Mouse (Mus musculus) CH12.LX (cell line): ENCODE data around the gene Zdhhc20. TPM values are rescaled to one million over a fixed set of nuclear protein-coding genes. Genes with fewer than 3 reads are reported as not detected.

Experiments used
- DNase-seq: peaks from one replicate; pipeline ENCODE4 v3.0.0-alpha.2; 2013; ENCODE audit errors: extremely low read depth
- H3K27ac ChIP-seq: 2 replicates; pipeline ENCODE4 v1.5.1; 2012; ENCODE audit warnings: low read depth, mild to moderate bottlenecking, control low read depth, moderate library complexity; ENCODE audit not compliant: insufficient read depth
- H3K27me3 ChIP-seq: replicated peaks from 2 replicates; pipeline ENCODE3; 2012; ENCODE audit warnings: inconsistent platforms
- H3K36me3 ChIP-seq, 2 experiments: replicated peaks in 1 of 2; 2 replicates each; pipeline versions ENCODE3 to v1.6.1; 2012; ENCODE audit warnings: inconsistent platforms in 1 of 2, low read length in 1 of 2, mild to moderate bottlenecking in 1 of 2, mixed read lengths in 1 of 2, moderate library complexity in 1 of 2; ENCODE audit not compliant: control insufficient read depth in 1 of 2, insufficient read depth in 1 of 2
- H3K4me1 ChIP-seq, 2 experiments: 2 replicates each; pipeline ENCODE4 v1.6.1; 2012; ENCODE audit warnings: inconsistent platforms in 1 of 2, moderate library complexity in 1 of 2; ENCODE audit not compliant: insufficient read depth in 2 of 2, control insufficient read depth in 1 of 2
- H3K4me2 ChIP-seq: 2 replicates; pipeline ENCODE4 v1.6.1; 2012; ENCODE audit warnings: low read depth, mild to moderate bottlenecking, control low read depth; ENCODE audit not compliant: poor library complexity, insufficient read depth, severe bottlenecking
- H3K4me3 ChIP-seq, 3 experiments: fragments of 150-350 bp in 1 of 3; sonication (generic) in 1 of 3; replicated peaks in 1 of 3; 2 replicates each; pipeline versions ENCODE3 to v1.5.1; 2011 to 2012; ENCODE audit warnings: low read depth in 2 of 3, low read length in 2 of 3, mild to moderate bottlenecking in 2 of 3, moderate library complexity in 2 of 3, control low read depth in 1 of 3, improper control_type of control experiment in 1 of 3, inconsistent platforms in 1 of 3, mixed read lengths in 1 of 3; ENCODE audit not compliant: poor library complexity in 1 of 3
- H3K79me2 ChIP-seq: replicated peaks from 2 replicates; pipeline ENCODE4 v1.6.1; 2012; ENCODE audit warnings: mild to moderate bottlenecking, moderate library complexity; ENCODE audit not compliant: control insufficient read depth, poor library complexity, insufficient read depth, severe bottlenecking; ENCODE audit errors: extremely low read depth
- H3K9ac ChIP-seq: 2 replicates; pipeline ENCODE4 v1.6.1; 2012; ENCODE audit warnings: low read depth, mild to moderate bottlenecking, control low read depth, moderate library complexity; ENCODE audit not compliant: insufficient read depth
- H3K9me3 ChIP-seq: replicated peaks from 2 replicates; pipeline ENCODE3; 2012; ENCODE audit warnings: low read length, inconsistent platforms, mixed read lengths
- CHD2 ChIP-seq: IDR thresholded peaks from 2 replicates; pipeline ENCODE4 v1.6.1; 2011; ENCODE audit warnings: low read length, improper control_type of control experiment
- CTCF ChIP-seq, 2 experiments: IDR thresholded peaks in 1 of 2; conservative IDR thresholded peaks in 1 of 2; 2 replicates each; pipeline ENCODE4 v1.5.1; 2011 to 2012; ENCODE audit warnings: low read depth in 2 of 2, low read length in 2 of 2, improper control_type of control experiment in 1 of 2, inconsistent platforms in 1 of 2, mild to moderate bottlenecking in 1 of 2, moderate library complexity in 1 of 2
- E2F4 ChIP-seq: IDR thresholded peaks from 2 replicates; pipeline ENCODE4 v1.6.1; 2011; ENCODE audit warnings: low read depth, low read length, improper control_type of control experiment; ENCODE audit not compliant: insufficient replicate concordance
- ELF1 ChIP-seq: IDR thresholded peaks from 2 replicates; pipeline ENCODE4 v1.6.1; 2014; ENCODE audit warnings: low read depth, mild to moderate bottlenecking, inconsistent platforms, low read length, improper control_type of control experiment
- EP300 ChIP-seq: IDR thresholded peaks from 2 replicates; pipeline ENCODE4 v1.6.1; 2011; ENCODE audit warnings: low read length, improper control_type of control experiment
- ETS1 ChIP-seq: conservative IDR thresholded peaks from 2 replicates; pipeline ENCODE4 v1.6.1; 2012; ENCODE audit warnings: low read depth, mild to moderate bottlenecking, inconsistent platforms, low read length, improper control_type of control experiment, moderate library complexity
- GABPA ChIP-seq: IDR thresholded peaks from 2 replicates; pipeline ENCODE4 v1.6.1; 2012; ENCODE audit warnings: low read depth, low read length, improper control_type of control experiment, inconsistent platforms; ENCODE audit not compliant: insufficient replicate concordance
- HCFC1 ChIP-seq: IDR thresholded peaks from 2 replicates; pipeline ENCODE4 v1.6.1; 2012; ENCODE audit warnings: low read depth, mild to moderate bottlenecking, inconsistent platforms, low read length, improper control_type of control experiment
- IRF4 ChIP-seq: IDR thresholded peaks from 2 replicates; pipeline ENCODE4 v1.6.1; 2014; ENCODE audit warnings: low read depth, mild to moderate bottlenecking, inconsistent platforms, low read length, improper control_type of control experiment
- JUN ChIP-seq: IDR thresholded peaks from 2 replicates; pipeline ENCODE4 v1.6.1; 2011; ENCODE audit warnings: low read depth, mild to moderate bottlenecking, low read length, improper control_type of control experiment, moderate library complexity; ENCODE audit not compliant: insufficient read depth
- JUND ChIP-seq: conservative IDR thresholded peaks from 2 replicates; pipeline ENCODE4 v1.6.1; 2011; ENCODE audit warnings: low read depth, low read length, improper control_type of control experiment
- KAT2A ChIP-seq: IDR thresholded peaks from 2 replicates; pipeline ENCODE4 v1.6.1; 2012; ENCODE audit warnings: low read length, improper control_type of control experiment, inconsistent platforms; ENCODE audit not compliant: insufficient replicate concordance
- MAX ChIP-seq: IDR thresholded peaks from 2 replicates; pipeline ENCODE4 v1.6.1; 2011; ENCODE audit warnings: low read length, improper control_type of control experiment
- MAZ ChIP-seq: IDR thresholded peaks from 2 replicates; pipeline ENCODE4 v1.6.1; 2012; ENCODE audit warnings: low read depth, mild to moderate bottlenecking, inconsistent platforms, low read length, improper control_type of control experiment, moderate library complexity
- MXI1 ChIP-seq: IDR thresholded peaks from 2 replicates; pipeline ENCODE4 v1.6.1; 2011; ENCODE audit warnings: mild to moderate bottlenecking, low read depth, low read length, improper control_type of control experiment
- NELFE ChIP-seq: IDR thresholded peaks from 2 replicates; pipeline ENCODE4 v1.6.1; 2011; ENCODE audit warnings: low read depth, low read length, improper control_type of control experiment
- NRF1 ChIP-seq: IDR thresholded peaks from 2 replicates; pipeline ENCODE4 v1.6.1; 2014; ENCODE audit warnings: low read depth, mild to moderate bottlenecking, inconsistent platforms, low read length, improper control_type of control experiment, moderate library complexity
- POLR2A ChIP-seq: IDR thresholded peaks from 2 replicates; pipeline ENCODE4 v1.6.1; 2011; ENCODE audit warnings: low read depth, mild to moderate bottlenecking, improper control_type of control experiment, low read length
- RAD21 ChIP-seq: IDR thresholded peaks from 2 replicates; pipeline ENCODE4 v1.6.1; 2011; ENCODE audit warnings: low read depth, mild to moderate bottlenecking, low read length, improper control_type of control experiment, moderate library complexity
- RCOR1 ChIP-seq: conservative IDR thresholded peaks from 2 replicates; pipeline ENCODE4 v1.6.1; 2012; ENCODE audit warnings: low read depth, mild to moderate bottlenecking, inconsistent platforms, low read length, improper control_type of control experiment
- SIN3A ChIP-seq: IDR thresholded peaks from 2 replicates; pipeline ENCODE4 v1.6.1; 2012; ENCODE audit warnings: low read length, improper control_type of control experiment, inconsistent platforms
- SMC3 ChIP-seq: IDR thresholded peaks from 2 replicates; pipeline ENCODE4 v1.6.1; 2011; ENCODE audit warnings: low read depth, low read length, improper control_type of control experiment
- TBP ChIP-seq: conservative IDR thresholded peaks from 2 replicates; pipeline ENCODE4 v1.6.1; 2011; ENCODE audit warnings: low read depth, low read length, improper control_type of control experiment
- TCF12 ChIP-seq: IDR thresholded peaks from 2 replicates; pipeline ENCODE4 v1.6.1; 2014; ENCODE audit warnings: low read depth, mild to moderate bottlenecking, inconsistent platforms, low read length, improper control_type of control experiment
- USF1 ChIP-seq: IDR thresholded peaks from 2 replicates; pipeline ENCODE4 v1.6.1; 2014; ENCODE audit warnings: low read depth, mild to moderate bottlenecking, inconsistent platforms, low read length, improper control_type of control experiment
- ZC3H11A ChIP-seq: IDR thresholded peaks from 2 replicates; pipeline ENCODE4 v1.6.1; 2012; ENCODE audit warnings: low read depth, mild to moderate bottlenecking, inconsistent platforms, low read length, improper control_type of control experiment
- ZMIZ1 ChIP-seq: IDR thresholded peaks from 2 replicates; pipeline ENCODE4 v1.6.1; 2012; ENCODE audit warnings: low read depth, mild to moderate bottlenecking, inconsistent platforms, low read length, improper control_type of control experiment
- dilution Hi-C: fragments of 300-500 bp; cut with MboI; formaldehyde crosslinking; loops from 2 replicates; pipeline ENCODE4 v1.14.3; 2020; ENCODE audit warnings: low sequenced_read_pairs; ENCODE audit not compliant: extremely low pct_unique_long_range_greater_than_20kb, extremely low pct_ligation_motif_present
- in situ Hi-C: fragments of 300-500 bp; cut with MboI; formaldehyde crosslinking; loops from 3 replicates; pipeline ENCODE4 v1.14.3; 2019; ENCODE audit warnings: low sequenced_read_pairs, low pct_ligation_motif_present, low pct_unique_long_range_greater_than_20kb, mixed read lengths
- polyA plus RNA-seq: library from polyadenylated mRNA; unstranded; fragments of >175 nt; gene quantifications from 2 replicates; pipeline ENCODE4 v1.2.1, GENCODE M21; 2012; ENCODE audit warnings: low read depth; ENCODE audit not compliant: insufficient read length
- total RNA-seq, 2 experiments: library from RNA; depleted of rRNA; stranded (reverse); fragments of 300-350 nt in 1 of 2; fragments of >200 nt in 1 of 2; gene quantifications; 2 replicates each; pipeline ENCODE4 v1.2.3; 2012 to 2014

Gene Zdhhc20
- total and polyA plus RNA-seq, 3 experiments = 10.4 to 41.3 (median 27.4) TPM

- Histone ChIP-seq H3K27ac (no peak overlapping the region), H3K79me2 (no peaks in the 10 kb centered on the region), H3K4me3 (no peak overlapping the region), H3K9me3 (no peaks in the 10 kb centered on the region), H3K9ac (no peak overlapping the region), H3K4me1 (peaks cover 0 to 6% of the 10 kb centered on the region in 2 experiments; a peak in 1 of 4 replicates), H3K4me2 (no peak overlapping the region), H3K36me3 (no peaks in the 10 kb centered on the region), H3K27me3 (no peaks in the 10 kb centered on the region)
- no peak for DNase-seq
- in situ Hi-C loops = loop anchor here (25.0 kb wide), 1 partner anchor 515 kb away; the partner anchor contains the start of gene Cryl1
- TF ChIP-seq RAD21 (no peak), NRF1 (no peak), KAT2A (no peak), ELF1 (no peak), TBP (no peak), IRF4 (no peak), JUN (no peak), NELFE (no peak), TCF12 (no peak), POLR2A (no peak), ETS1 (no peak), MXI1 (no peak), ZMIZ1 (no peak), USF1 (no peak), RCOR1 (no peak)
- dilution Hi-C loops = no loop called here
Observed at GRCm38 (mm10) chr14:57901998-57902397, 11.9 kb upstream of the Zdhhc20 start.

- dilution Hi-C loops = no loop called here
- DNase-seq = no peak
- Histone ChIP-seq H3K4me1 (peaks cover 0 to 15% of the 10 kb centered on the region in 2 experiments; a peak in 2 of 4 replicates), H3K9me3 (peaks cover 7% of the 10 kb centered on the region), H3K27ac (no peak overlapping the region), H3K9ac (no peak overlapping the region), H3K79me2 (no peaks in the 10 kb centered on the region), H3K36me3 (no peaks in the 10 kb centered on the region)
- in situ Hi-C loops = no loop called here
- TF ChIP-seq RCOR1 = no peak
- no peak for TF ChIP-seq EP300
- TF ChIP-seq MAZ = no peak
- no peak for TF ChIP-seq NELFE
- no peak for TF ChIP-seq JUND
- no peak for TF ChIP-seq SIN3A
- no peak for TF ChIP-seq ETS1
- TF ChIP-seq ZC3H11A = no peak
- no peak for TF ChIP-seq ELF1
- TF ChIP-seq RAD21 = no peak
- TF ChIP-seq MAX = no peak
- TF ChIP-seq JUN = no peak
- TF ChIP-seq SMC3 = no peak
- TF ChIP-seq E2F4 = no peak
- no peak for TF ChIP-seq CHD2
- no peak for TF ChIP-seq IRF4
- TF ChIP-seq GABPA = no peak
- TF ChIP-seq HCFC1 = no peak
- TF ChIP-seq TBP = no peak
- TF ChIP-seq CTCF (conservative IDR thresholded peaks at IDR 0.05 in 1 of 2, IDR thresholded peaks at IDR 0.05 in 1 of 2; ENCODE audit: low read depth in 2 of 2, low read length in 2 of 2) = no peak
- TF ChIP-seq, all 38 proteins: peak for 0
- H3K4me2 ChIP-seq = no peak overlapping the region
- H3K4me3 ChIP-seq = no peak overlapping the region
- no peaks in the 10 kb centered on the region for H3K27me3 ChIP-seq
Observed at GRCm38 (mm10) chr14:57896882-57897281, 6.8 kb upstream of the Zdhhc20 start.
